Mouse (Mus musculus): ENCODE results near the gene Atp2b1. TPM values are rescaled to one million over a fixed set of nuclear protein-coding genes. Genes with fewer than 3 reads are reported as not detected.

The Atp2b1 gene
- total and polyA plus RNA-seq, 3 experiments: 23.5 to 26.6 TPM; not detected in 1

DNA sequence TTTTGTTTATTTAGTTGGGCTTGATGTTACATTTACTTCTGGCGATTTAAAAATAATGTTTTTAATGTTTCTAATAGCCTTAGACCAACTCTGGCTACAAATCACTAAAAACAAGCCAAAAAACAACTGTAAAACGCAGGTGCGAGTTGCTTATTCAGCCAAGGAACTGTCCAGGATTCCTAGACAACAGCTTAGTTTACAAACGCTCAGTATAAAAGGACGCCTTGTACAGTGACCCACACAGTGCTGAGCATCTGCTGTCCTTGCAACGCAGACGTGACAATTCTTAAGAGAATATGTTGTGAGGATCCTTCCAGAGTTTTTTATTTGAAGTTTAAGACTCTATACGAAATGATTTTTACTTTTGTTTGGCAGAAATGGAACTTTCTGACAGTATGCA lies 28.8 kb downstream of the Atp2b1 start:
- TF ChIP-seq CHD1 (IDR thresholded peaks at IDR 0.05; ENCODE audit: low read depth, low read length) (no peak), NRF1 (IDR thresholded peaks at IDR 0.05; ENCODE audit: insufficient read depth, low read depth, low read length, poor library complexity, severe bottlenecking) (no peak), JUND (IDR thresholded peaks at IDR 0.05; ENCODE audit: low read depth, low read length) (no peak), MEF2A (IDR thresholded peaks at IDR 0.05; ENCODE audit: extremely low read depth, insufficient replicate concordance, low read depth, low read length, poor library complexity, severe bottlenecking) (no peak), ETS1 (IDR thresholded peaks at IDR 0.05; ENCODE audit: low read depth, low read length) (no peak), SMC3 (IDR thresholded peaks at IDR 0.05; ENCODE audit: low read depth, low read length) (no peak), ZKSCAN1 (IDR thresholded peaks at IDR 0.05; ENCODE audit: low read depth, low read length) (no peak)
- DNase-seq (ENCODE audit: low read depth, low spot score): no peak
- peaks cover 16% of the 10 kb centered on the region for H3K79me2 ChIP-seq (ENCODE audit: control insufficient read depth, insufficient read depth, low read length, poor library complexity)
- no peaks in the 10 kb centered on the region for H3K9me3 ChIP-seq (replicated peaks; ENCODE audit: insufficient read depth, low read length)
- no peak overlapping the region for H3K4me3 ChIP-seq (ENCODE audit: control insufficient read depth in 1 of 2, insufficient read depth in 1 of 2, low read depth in 2 of 2, low read length in 2 of 2)
- H3K9ac ChIP-seq (ENCODE audit: control insufficient read depth, low read depth, low read length, poor library complexity, severe bottlenecking): no peak overlapping the region
- H3K36me3 ChIP-seq (ENCODE audit: control insufficient read depth in 1 of 2, insufficient read depth in 2 of 2, low read length in 2 of 2): peaks cover 0 to 2% of the 10 kb centered on the region in 2 experiments; a peak in 3 of 4 replicates
- H3K4me1 ChIP-seq (ENCODE audit: control insufficient read depth in 1 of 2, insufficient read depth in 2 of 2, low read length in 2 of 2): peaks cover 2% of the 10 kb centered on the region in 2 experiments; a peak in 1 of 4 replicates
- H3K27ac ChIP-seq (ENCODE audit: control insufficient read depth, low read depth, low read length): no peak overlapping the region
- H3K27me3 ChIP-seq (ENCODE audit: control insufficient read depth in 1 of 2, insufficient read depth in 2 of 2, low read length in 2 of 2): no peaks in the 10 kb centered on the region

DNA sequence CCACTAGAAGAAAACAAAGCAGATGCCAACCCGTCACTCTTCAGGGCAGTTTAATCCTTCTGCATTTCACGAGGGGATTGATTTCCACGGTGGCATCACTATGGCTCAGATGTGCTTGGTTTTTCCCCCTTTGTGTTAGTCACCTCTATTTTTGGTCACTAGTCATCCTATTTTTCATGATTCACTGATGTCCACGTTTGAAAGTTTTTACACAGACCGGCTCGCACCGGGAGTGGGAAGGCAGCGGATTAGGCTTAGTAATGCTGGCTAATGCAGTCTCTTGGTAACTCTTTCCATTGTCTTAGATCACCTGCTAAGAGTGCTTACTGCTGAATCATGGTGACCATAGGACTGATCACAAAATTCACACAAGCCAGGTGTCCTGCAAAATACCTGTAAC lies 29.7 kb downstream of the Atp2b1 start:
- H3K4me1 ChIP-seq (ENCODE audit: control insufficient read depth in 1 of 2, insufficient read depth in 2 of 2, low read length in 2 of 2): peaks cover 2 to 4% of the 10 kb centered on the region in 2 experiments; a peak in 1 of 4 replicates

DNA sequence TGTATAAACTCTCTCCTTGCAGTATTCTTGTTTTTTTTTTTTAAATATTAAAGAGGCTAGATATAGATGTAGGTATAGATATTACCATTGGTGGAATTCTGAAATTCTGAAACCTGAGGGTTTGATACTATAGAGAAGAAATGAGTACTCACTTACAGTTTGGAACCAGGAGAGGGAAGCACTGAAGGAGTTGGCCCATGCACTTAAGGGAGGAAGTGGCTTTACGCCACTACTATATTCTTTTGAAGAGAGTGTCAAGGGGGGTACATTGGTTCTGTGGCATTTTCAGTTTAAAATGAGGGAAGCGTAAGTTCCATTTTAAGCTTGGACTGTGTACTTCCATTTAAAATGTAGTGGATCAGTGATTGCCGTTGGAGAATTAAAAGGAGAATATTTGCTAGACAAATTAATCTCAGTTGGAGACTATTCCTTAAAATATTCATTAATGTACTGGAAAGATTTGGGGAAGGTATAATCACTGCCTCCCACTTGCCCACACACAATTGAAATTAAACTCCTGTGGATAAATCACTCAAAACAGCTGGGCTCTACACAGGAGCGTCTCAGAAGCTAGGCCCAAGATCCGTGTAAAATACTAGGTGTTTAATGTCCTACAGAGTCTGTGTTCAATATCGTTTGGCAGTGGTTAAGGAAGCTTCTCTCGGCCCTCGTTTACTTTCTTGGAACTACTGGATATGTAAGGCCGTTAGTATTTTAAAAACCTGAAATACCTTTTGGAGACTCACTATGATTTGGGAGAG lies 32.0 kb downstream of the Atp2b1 start:
- peaks cover 0 to 22% of the 10 kb centered on the region in 2 experiments; a peak in 3 of 4 replicates for H3K36me3 ChIP-seq (ENCODE audit: control insufficient read depth in 1 of 2, insufficient read depth in 2 of 2, low read length in 2 of 2)
- no peak for TF ChIP-seq GABPA (IDR thresholded peaks at IDR 0.05; ENCODE audit: low read depth, low read length)
- no peak for TF ChIP-seq ZKSCAN1 (IDR thresholded peaks at IDR 0.05; ENCODE audit: low read depth, low read length)
- peak in 1 of 3 experiments; percentile 0; a peak in 1 of 6 replicates for TF ChIP-seq CTCF (IDR thresholded peaks at IDR 0.05 in 2 of 3, conservative IDR thresholded peaks at IDR 0.05 in 1 of 3; ENCODE audit: control insufficient read depth in 1 of 3, insufficient read depth in 1 of 3, low read depth in 2 of 3, low read length in 3 of 3, poor library complexity in 1 of 3, severe bottlenecking in 1 of 3)
- no peak for TF ChIP-seq GATA1 (IDR thresholded peaks at IDR 0.05; ENCODE audit: low read depth, low read length)
- no peak for TF ChIP-seq JUND (IDR thresholded peaks at IDR 0.05; ENCODE audit: low read depth, low read length)
- no peak for TF ChIP-seq MAZ (IDR thresholded peaks at IDR 0.05; ENCODE audit: low read depth, low read length)
- peak; percentile 17; the same call in 1 of the 2 replicates for TF ChIP-seq SMC3 (IDR thresholded peaks at IDR 0.05; ENCODE audit: low read depth, low read length)
- no peak overlapping the region for H3K27ac ChIP-seq (ENCODE audit: control insufficient read depth, low read depth, low read length)
- no peak for DNase-seq (ENCODE audit: low read depth, low spot score)
- no peaks in the 10 kb centered on the region for H3K27me3 ChIP-seq (ENCODE audit: control insufficient read depth in 1 of 2, insufficient read depth in 2 of 2, low read length in 2 of 2)
- H3K4me3 ChIP-seq (ENCODE audit: control insufficient read depth in 1 of 2, insufficient read depth in 1 of 2, low read depth in 2 of 2, low read length in 2 of 2): no peak overlapping the region
- peaks cover 9% of the 10 kb centered on the region in 2 experiments; a peak in 3 of 4 replicates for H3K4me1 ChIP-seq (ENCODE audit: control insufficient read depth in 1 of 2, insufficient read depth in 2 of 2, low read length in 2 of 2)
- no peaks in the 10 kb centered on the region for H3K9me3 ChIP-seq (replicated peaks; ENCODE audit: insufficient read depth, low read length)
- no peak overlapping the region for H3K9ac ChIP-seq (ENCODE audit: control insufficient read depth, low read depth, low read length, poor library complexity, severe bottlenecking)
- H3K79me2 ChIP-seq (ENCODE audit: control insufficient read depth, insufficient read depth, low read length, poor library complexity): peaks cover 18% of the 10 kb centered on the region

More for the DNA sequence above, 29.7 kb downstream of the Atp2b1 start:
- H3K9ac ChIP-seq (ENCODE audit: control insufficient read depth, low read depth, low read length, poor library complexity, severe bottlenecking): no peak overlapping the region
- H3K4me3 ChIP-seq (ENCODE audit: control insufficient read depth in 1 of 2, insufficient read depth in 1 of 2, low read depth in 2 of 2, low read length in 2 of 2): no peak overlapping the region
- no peak for DNase-seq (ENCODE audit: low read depth, low spot score)
- H3K79me2 ChIP-seq (ENCODE audit: control insufficient read depth, insufficient read depth, low read length, poor library complexity): peaks cover 19% of the 10 kb centered on the region
- no peaks in the 10 kb centered on the region for H3K9me3 ChIP-seq (replicated peaks; ENCODE audit: insufficient read depth, low read length)
- H3K27ac ChIP-seq (ENCODE audit: control insufficient read depth, low read depth, low read length): no peak overlapping the region
- no peak for TF ChIP-seq MXI1 (IDR thresholded peaks at IDR 0.05; ENCODE audit: low read depth, low read length)
- TF ChIP-seq KAT2A (conservative IDR thresholded peaks at IDR 0.05; ENCODE audit: low read depth, low read length): no peak
- TF ChIP-seq CHD2 (IDR thresholded peaks at IDR 0.05; ENCODE audit: low read length): no peak
- no peak for TF ChIP-seq ETS1 (IDR thresholded peaks at IDR 0.05; ENCODE audit: low read depth, low read length)
- no peak for TF ChIP-seq NRF1 (IDR thresholded peaks at IDR 0.05; ENCODE audit: insufficient read depth, low read depth, low read length, poor library complexity, severe bottlenecking)
- no peak for TF ChIP-seq RCOR1 (IDR thresholded peaks at IDR 0.05; ENCODE audit: low read depth, low read length)
- TF ChIP-seq MYC (IDR thresholded peaks at IDR 0.05; ENCODE audit: low read depth, low read length): no peak
- peaks cover 0 to 3% of the 10 kb centered on the region in 2 experiments; a peak in 3 of 4 replicates for H3K36me3 ChIP-seq (ENCODE audit: control insufficient read depth in 1 of 2, insufficient read depth in 2 of 2, low read length in 2 of 2)
- no peaks in the 10 kb centered on the region for H3K27me3 ChIP-seq (ENCODE audit: control insufficient read depth in 1 of 2, insufficient read depth in 2 of 2, low read length in 2 of 2)
